Mouse (Mus musculus): ENCODE measurements around the gene Gm13290.
"Not testable (repeated sequence)": the region's sequence is repeated elsewhere in the genome, so short reads cannot be mapped to it uniquely, and the experiment has no call there.

Gene Gm13290

DNA sequence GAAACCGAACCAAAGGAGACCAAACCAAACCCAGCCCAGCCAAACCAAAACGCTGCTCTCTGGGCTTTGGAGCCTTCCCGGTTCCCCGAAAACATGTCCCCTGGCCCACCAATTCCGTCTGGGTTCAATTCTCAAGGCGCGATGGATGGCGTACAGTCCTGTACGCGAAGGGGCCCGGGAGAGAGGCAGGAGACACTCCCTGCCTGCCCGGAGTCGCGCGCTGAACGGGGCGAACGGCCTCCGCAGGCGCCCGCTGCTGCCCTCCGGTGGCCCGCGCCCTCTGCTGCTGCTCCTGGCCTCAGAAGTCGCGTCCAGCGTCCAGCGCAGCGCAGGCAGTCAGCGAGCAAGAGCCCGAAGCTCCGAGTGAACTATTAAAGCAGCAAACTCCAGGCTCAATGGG, at the start of gene Gm13290:
Gm13290 (plus strand) TSS at position 301 of the 400 bp plus-strand sequence.
- not testable (repeated sequence) for DNase-seq (ENCODE audit: low spot score)

DNA sequence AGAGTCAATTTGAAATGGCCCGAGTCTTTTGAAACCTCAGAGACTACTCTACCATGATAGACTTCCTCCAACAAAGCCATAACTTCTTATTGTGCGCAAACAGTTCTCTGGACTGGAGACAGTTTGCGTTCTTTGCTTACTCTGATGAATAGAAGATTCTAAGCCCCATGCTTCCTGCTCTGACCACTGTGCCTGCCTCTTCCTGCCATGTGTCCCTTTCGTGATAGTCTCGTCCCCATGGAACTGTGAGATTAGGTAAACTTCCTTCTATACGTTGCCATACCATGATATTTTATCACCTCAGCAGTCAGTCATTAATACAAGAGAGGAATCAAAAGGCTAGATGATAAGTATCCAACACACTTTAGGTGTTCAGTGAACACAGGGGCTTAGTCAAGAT, 46.9 kb upstream of the Gm13290 start:
- no peak for DNase-seq (ENCODE audit: low spot score)

DNA sequence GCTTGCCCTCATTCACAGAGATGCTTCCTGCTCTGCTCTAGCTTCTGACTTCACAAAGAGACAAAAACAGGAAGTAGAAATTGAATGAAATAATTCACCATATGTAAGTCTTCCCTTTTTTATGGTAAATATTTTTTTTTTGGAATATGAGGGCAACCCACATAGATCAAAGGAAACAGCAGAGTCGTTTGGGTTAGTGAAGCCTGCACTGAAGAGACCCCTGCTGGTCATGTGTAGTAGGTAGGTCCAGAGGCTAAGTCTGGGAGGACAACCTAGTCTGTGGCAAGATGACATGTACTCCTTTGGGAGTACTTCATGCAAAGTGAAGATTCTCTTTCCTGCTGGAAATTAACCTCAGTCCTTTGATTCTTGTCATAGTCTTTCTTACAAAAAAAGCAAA, 46.3 kb upstream of the Gm13290 start:
- DNase-seq (ENCODE audit: low spot score): peak; percentile 64

DNA sequence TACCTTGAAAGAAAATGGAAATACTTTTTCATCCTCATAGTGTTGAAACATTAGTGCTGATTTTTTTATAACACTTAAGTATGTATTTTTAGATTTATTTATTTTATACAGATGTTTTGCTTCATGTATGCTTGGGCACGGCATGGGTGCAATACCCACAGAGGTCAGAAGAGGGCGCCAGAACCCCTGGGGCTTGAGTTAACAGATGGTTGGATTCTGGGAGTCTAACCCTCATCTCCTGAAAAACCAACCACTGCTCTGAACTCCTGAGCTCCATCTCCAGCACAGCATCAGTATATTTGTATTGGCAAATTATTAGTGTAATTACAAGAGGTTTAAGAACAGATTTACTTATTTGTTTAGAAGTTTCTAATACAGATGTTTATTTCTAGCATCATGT, 35.2 kb upstream of the Gm13290 start:
- DNase-seq (ENCODE audit: low spot score): peak; percentile 86

DNA sequence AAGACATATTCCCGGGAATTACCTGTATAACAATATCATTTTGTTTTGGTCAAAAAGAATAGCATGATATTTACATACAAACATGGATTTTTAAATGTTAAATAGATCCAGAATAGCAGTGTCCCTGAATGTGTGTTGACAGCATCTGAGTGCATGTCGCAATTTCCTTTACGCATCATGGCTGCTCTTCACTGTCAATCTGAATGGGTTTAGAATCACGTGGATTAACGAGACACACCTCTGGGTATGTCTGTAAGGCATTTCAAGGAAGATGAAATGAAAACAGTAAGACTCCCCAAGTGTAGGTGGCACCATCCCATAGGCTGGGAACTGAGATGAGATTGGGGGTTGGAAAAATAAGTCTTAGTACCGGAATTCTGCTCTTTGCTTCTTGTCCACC, 34.6 kb upstream of the Gm13290 start:
- no peak for DNase-seq (ENCODE audit: low spot score)

DNA sequence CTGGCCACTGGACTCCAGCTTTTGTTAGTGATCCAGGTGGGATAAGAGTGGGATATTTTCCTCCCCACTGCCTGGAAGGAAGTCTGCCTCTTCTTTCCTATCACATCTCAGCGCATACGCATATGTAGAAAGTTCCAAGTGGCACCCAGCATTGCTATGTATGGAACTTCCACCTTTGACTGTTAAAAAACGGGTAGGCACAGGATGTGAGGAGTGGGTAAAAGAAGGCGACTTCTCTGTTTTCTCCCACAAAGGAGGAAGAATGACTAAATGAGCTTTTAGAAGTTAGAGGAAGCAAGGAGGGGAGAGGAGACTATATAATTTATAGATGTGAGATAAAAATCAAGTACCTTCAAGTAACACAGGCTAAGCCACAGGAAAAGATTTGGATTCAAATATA, 32.2 kb upstream of the Gm13290 start:
- no peak for DNase-seq (ENCODE audit: low spot score)

DNA sequence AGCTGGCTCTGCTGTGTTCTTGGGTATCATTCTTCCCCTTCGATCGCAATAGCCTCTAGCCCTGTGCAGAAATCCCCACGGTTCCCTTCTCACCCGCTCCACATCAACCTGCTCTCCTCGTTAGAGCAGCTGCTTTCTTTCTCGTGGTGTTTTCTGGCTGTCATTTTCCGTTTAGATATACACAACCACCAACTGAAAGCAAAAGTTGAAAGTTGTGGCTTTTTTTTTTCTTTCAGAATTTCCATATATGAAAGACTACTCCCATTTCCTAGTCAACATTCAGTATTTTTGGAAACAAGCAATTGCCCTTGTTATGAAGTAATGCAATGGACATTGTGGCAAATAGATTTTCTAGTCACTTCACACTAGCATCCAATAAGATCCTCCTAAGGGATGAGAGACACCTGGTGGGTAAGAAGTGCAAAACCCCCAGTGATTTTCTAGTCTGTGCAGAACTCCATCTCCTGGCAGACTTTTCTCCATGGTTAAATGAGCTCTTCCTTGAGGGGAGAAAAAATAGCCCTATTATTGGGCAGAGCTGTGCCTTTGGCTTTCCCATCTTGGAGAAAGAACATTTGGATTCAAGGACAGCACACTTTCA, 30.8 kb upstream of the Gm13290 start:
- no peak for DNase-seq (ENCODE audit: low spot score)

DNA sequence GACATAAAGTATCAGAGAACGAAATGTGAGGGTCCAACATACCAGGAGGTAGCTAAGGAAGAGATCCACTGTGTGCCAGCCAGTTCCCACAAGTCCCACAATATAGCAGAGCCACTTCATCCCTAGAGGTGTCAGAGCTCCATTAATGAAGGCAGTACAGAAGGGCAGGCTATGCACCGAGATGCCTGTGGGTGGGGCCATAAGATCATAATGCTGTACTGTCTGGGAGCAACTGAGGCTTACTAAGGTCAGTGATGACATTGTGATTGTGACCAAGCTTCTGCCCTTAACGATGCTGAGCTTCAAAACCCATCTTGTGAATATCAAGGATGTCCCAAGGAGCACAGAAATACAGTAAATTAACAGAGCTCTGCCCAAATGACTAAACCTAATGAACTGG, 29.4 kb upstream of the Gm13290 start:
- DNase-seq (ENCODE audit: low spot score): no peak

DNA sequence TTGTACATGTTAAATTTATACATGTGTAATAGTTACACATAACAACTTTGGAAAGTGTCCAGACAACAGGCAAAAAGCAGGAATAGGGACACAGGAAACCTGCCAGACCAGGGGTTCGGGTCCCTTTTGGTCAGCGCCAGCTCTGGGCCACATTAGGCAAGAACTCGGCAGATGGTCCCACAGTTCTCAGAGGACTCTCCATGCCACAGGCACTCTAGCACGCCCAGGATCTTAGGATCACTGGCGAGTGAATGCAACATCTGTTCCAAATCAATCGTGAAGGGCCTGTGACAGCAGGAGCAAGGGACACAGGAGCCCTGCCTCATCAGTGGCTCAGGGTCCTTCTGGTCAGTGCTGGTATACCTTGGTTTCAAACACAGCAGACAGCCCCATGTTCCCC, 23.7 kb upstream of the Gm13290 start:
- DNase-seq (ENCODE audit: low spot score): no peak

DNA sequence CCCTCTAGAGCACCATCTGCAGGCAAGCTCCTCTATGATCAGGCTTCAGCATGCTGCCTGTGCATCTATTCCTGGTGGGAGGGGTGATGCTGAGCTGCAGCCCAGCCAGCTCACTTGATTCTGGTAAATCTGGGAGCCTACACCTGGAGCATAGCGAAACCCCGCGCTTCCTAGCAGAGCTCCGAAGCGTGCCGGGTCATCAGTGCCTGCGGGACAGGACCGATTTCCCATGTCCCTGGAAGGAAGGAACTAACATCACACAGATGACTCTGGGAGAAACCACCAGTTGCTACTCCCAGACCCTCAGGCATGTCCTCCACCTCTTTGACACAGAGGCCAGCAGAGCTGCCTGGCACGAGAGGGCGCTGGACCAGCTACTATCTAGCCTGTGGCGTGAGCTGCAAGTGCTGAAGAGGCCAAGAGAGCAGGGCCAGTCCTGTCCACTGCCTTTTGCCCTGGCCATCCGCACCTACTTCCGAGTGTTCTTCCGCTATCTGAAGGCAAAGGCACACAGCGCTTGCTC, 18.8 kb upstream of the Gm13290 start, which contains the start of gene Gm13271:
Gm13271 (plus strand) TSS at position 51 of the 523 bp plus-strand sequence.
- DNase-seq (ENCODE audit: low spot score): not testable (repeated sequence)

DNA sequence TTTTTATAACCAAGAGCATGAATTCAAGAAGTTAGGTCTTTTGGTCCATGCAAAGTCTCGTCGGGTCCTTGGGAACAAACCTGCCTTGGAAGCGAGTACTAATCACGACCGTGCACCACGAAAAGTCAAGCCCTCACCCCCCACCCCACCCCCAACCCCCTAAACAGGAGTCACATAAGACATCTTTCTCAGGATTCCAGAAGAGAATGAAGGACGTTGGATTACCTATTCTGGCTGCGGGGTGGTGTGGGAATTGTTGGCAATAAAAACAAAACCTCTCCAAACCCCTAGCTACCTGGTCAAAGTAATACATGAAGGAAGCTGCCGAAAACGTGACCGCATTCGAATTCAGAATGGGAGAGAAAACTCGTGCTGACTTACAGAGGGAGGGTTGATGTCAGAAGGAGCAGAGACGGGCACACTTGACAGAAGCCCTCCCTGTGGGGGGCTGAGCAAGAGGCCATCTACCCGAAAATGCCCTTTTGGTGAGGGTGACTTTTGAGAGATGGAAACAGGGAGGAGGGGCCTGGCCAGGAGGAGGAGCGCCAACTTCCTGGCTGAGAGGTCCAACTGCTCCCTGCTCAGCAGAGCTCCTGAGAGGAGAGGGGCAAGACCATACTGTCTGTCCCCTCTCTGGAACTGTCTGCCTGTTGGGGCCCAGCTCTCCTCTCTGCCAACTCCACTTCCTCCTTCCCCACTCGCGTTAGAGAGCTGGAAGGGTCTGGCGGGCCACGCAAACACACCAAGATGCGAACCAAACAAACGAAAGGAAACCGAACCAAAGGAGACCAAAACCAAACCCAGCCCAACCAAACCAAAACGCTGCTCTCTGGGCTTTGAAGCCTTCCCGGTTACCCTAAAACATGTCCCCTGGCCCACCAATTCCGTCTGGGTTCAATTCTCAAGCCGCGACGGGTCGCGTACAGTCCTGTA, 16.8 kb upstream of the Gm13290 start:
- peak; percentile 34 for DNase-seq (ENCODE audit: low spot score)

DNA sequence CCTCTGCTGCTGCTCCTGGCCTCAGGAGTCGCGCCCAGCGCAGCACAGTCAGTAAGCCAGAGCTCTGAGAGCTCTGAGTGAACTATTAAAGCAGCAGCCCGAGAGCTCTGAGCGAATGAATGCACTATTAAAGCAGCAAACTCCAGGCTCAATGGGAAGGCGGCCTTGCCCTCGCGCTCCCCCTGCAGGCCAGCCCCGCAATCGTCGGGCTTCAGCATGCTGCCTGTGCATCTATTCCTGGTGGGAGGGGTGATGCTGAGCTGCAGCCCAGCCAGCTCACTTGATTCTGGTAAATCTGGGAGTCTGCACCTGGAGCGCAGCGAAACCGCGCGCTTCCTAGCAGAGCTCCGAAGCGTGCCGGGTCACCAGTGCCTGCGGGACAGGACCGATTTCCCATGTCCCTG, 16.0 kb upstream of the Gm13290 start:
- DNase-seq (ENCODE audit: low spot score): peak; percentile 91

DNA sequence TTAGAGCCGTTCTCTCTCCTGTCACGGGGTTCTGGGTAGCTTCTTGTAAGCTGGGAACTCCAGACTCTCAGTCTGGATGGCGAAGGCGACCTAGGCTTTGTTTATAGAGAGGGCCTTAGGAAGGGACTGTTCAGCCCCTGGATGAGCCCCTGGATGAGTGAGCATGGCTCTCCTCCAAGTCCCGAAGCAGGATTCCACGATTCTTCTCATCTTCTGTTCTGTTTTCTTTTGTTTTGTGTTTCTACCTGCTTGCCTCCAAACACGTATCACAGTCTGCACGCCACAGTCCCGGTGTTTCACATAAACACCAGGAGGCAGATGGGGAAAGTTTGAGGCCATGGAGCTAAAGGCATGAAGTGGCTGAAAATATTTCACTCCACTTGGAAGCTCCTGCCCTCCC, 14.9 kb upstream of the Gm13290 start:
- DNase-seq (ENCODE audit: low spot score): not testable (repeated sequence)

DNA sequence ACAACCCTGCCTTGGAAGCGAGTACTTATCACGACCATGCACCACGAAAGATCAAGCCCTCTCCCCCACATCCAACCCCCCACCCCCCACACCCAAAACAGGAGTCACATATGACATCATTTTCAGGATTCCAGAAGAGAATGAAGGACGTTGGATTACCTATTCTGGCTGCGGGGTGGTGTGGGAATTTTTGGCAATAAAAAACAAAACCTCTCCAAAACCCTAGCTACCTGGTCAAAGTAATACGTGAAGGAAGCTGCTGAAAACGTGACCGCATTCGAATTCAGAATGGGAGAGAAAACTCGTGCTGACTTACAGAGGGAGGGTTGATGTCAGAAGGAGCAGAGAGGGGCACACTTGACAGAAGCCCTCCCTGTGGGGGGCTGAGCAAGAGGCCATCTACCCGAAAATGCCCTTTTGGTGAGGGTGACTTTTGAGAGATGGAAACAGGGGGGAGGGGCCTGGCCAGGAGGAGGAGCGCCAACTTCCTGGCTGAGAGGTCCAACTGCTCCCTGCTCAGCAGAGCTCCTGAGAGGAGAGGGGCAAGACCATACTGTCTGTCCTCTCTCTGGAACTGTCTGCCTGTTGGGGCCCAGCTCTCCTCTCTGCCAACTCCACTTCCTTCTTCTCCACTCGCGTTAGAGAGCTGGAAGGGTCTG, 13.9 kb upstream of the Gm13290 start, which contains the start of gene Gm13283:
Gm13283 (plus strand) TSS at position 510 of the 659 bp plus-strand sequence.
- DNase-seq (ENCODE audit: low spot score): not testable (repeated sequence)

DNA sequence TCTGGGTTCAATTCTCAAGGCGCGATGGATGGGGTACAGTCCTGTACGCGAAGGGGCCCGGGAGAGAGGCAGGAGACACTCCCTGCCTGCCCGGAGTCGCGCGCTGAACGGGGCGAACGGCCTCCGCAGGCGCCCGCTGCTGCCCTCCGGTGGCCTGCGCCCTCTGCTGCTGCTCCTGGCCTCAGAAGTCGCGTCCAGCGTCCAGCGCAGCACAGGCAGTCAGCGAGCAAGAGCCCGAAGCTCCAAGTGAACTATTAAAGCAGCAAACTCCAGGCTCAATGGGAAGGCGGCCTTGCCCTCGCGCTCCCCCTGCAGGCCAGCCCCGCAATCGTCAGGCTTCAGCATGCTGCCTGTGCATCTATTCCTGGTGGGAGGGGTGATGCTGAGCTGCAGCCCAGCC, 13.2 kb upstream of the Gm13290 start:
- peak; percentile 81 for DNase-seq (ENCODE audit: low spot score)

DNA sequence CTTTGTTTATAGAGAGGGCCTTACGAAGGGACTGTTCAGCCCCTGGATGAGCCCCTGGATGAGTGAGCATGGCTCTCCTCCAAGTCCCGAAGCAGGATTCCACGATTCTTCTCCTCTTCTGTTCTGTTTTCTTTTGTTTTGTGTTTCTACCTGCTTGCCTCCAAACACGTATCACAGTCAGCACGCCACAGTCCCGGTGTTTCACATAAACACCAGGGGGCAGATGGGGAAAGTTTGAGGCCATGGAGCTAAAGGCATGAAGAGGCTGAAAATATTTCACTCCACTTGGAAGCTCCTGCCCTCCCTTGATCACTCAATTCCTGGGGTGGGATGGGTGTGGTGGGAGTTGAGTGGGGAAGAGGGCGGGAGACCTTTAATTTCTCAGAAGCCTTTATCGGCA, 11.9 kb upstream of the Gm13290 start:
- not testable (repeated sequence) for DNase-seq (ENCODE audit: low spot score)

DNA sequence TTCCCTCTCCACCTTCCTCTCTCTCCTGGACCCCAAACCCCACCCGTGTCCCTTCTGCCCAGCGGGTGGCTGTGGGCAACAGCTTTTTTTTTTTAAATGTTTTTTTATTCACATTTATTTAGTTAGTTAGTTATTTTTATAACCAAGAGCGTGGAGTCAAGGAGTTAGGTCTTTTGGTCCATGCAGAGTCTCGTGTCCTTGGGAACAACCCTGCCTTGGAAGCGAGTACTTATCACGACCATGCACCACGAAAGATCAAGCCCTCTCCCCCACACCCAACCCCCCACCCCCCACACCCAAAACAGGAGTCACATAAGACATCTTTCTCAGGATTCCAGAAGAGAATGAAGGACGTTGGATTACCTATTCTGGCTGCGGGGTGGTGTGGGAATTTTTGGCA, 11.3 kb upstream of the Gm13290 start:
- DNase-seq (ENCODE audit: low spot score): not testable (repeated sequence)

DNA sequence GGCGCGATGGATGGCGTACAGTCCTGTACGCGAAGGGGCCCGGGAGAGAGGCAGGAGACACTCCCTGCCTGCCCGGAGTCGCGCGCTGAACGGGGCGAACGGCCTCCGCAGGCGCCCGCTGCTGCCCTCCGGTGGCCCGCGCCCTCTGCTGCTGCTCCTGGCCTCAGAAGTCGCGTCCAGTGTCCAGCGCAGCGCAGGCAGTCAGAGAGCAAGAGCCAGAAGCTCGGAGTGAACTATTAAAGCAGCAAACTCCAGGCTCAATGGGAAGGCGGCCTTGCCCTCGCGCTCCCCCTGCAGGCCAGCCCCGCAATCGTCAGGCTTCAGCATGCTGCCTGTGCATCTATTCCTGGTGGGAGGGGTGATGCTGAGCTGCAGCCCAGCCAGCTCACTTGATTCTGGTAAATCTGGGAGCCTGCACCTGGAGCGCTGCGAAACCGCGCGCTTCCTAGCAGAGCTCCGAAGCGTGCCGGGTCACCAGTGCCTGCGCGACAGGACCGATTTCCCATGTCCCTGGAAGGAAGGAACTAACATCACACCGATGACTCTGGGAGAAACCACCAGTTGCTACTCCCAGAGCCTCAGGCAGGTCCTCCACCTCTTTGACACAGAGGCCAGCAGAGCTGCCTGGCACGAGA, 10.1 kb upstream of the Gm13290 start:
- DNase-seq (ENCODE audit: low spot score): peak; percentile 81

DNA sequence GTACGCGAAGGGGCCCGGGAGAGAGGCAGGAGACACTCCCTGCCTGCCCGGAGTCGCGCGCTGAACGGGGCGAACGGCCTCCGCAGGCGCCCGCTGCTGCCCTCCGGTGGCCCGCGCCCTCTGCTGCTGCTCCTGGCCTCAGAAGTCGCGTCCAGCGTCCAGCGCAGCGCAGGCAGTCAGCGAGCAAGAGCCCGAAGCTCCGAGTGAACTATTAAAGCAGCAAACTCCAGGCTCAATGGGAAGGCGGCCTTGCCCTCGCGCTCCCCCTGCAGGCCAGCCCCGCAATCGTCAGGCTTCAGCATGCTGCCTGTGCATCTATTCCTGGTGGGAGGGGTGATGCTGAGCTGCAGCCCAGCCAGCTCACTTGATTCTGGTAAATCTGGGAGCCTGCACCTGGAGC, 3.0 kb downstream of the Gm13290 start, which contains the start of gene Gm13289:
Gm13289 (plus strand) TSS at position 301 of the 400 bp plus-strand sequence.
- not testable (repeated sequence) for DNase-seq (ENCODE audit: low spot score)

DNA sequence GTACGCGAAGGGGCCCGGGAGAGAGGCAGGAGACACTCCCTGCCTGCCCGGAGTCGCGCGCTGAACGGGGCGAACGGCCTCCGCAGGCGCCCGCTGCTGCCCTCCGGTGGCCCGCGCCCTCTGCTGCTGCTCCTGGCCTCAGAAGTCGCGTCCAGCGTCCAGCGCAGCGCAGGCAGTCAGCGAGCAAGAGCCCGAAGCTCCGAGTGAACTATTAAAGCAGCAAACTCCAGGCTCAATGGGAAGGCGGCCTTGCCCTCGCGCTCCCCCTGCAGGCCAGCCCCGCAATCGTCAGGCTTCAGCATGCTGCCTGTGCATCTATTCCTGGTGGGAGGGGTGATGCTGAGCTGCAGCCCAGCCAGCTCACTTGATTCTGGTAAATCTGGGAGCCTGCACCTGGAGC, 5.9 kb downstream of the Gm13290 start, which contains the start of gene Gm13272:
Gm13272 (plus strand) TSS at position 301 of the 400 bp plus-strand sequence.
- not testable (repeated sequence) for DNase-seq (ENCODE audit: low spot score)

DNA sequence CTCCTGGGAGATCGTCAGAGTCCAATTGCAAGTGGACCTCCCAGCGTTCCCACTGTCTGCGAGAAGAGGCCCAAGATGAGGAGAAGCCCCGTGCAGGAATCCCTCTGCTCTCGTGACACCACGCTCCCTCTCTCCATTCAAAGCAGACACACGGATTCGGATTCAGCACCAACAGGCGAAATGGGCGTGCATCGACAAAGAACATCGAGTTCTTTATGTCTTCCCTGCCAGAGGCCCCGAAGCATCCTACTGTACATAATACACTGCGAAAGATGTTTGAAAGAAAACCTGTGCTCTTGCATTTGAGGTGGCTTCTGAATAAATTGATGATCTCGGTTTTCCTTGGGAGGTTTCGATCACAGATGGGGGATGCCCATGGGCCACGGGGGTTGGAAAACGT, 6.7 kb downstream of the Gm13290 start:
- not testable (repeated sequence) for DNase-seq (ENCODE audit: low spot score)

DNA sequence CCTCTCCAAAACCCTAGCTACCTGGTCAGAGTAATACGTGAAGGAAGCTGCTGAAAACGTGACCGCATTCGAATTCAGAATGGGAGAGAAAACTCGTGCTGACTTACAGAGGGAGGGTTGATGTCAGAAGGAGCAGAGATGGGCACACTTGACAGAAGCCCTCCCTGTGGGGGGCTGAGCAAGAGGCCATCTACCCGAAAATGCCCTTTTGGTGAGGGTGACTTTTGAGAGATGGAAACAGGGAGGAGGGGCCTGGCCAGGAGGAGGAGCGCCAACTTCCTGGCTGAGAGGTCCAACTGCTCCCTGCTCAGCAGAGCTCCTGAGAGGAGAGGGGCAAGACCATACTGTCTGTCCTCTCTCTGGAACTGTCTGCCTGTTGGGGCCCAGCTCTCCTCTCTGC, 8.2 kb downstream of the Gm13290 start, which contains the start of gene Ifnz:
Ifnz (plus strand) TSS at position 301 of the 400 bp plus-strand sequence.
- not testable (repeated sequence) for DNase-seq (ENCODE audit: low spot score)

All from embryo, embryonic 10.5 days (tissue).